Mouse (Mus musculus) MEL (cell line): ENCODE data around the gene Dcakd. TPM values are rescaled to one million over a fixed set of nuclear protein-coding genes. Genes with fewer than 3 reads are reported as not detected.

Experiments
- DNase-seq: peaks from one replicate; pipeline ENCODE4 v3.0.0; 2011; ENCODE audit warnings: low read depth, low spot score
- H3K27ac ChIP-seq: 2 replicates; pipeline ENCODE4 v1.5.1; 2012; ENCODE audit warnings: low read depth, mild to moderate bottlenecking, control low read depth, low read length, moderate library complexity; ENCODE audit not compliant: control insufficient read depth
- H3K27me3 ChIP-seq, 2 experiments: fragments of 150-350 bp in 1 of 2; sonication (generic) in 1 of 2; 2 replicates each; pipeline ENCODE4 v1.6.1; 2012; ENCODE audit warnings: low read length in 2 of 2, mild to moderate bottlenecking in 2 of 2, improper control_type of control experiment in 1 of 2, moderate library complexity in 1 of 2; ENCODE audit not compliant: insufficient read depth in 2 of 2, control insufficient read depth in 1 of 2
- H3K36me3 ChIP-seq, 2 experiments: 2 replicates each; pipeline ENCODE4 v1.6.1; 2012 to 2014; ENCODE audit warnings: low read length in 2 of 2, improper control_type of control experiment in 1 of 2, inconsistent platforms in 1 of 2, mild to moderate bottlenecking in 1 of 2; ENCODE audit not compliant: insufficient read depth in 2 of 2, control insufficient read depth in 1 of 2
- H3K4me1 ChIP-seq, 2 experiments: fragments of 150-350 bp in 1 of 2; sonication (generic) in 1 of 2; 2 replicates each; pipeline ENCODE4 v1.6.1; 2012; ENCODE audit warnings: low read length in 2 of 2, improper control_type of control experiment in 1 of 2, mild to moderate bottlenecking in 1 of 2; ENCODE audit not compliant: insufficient read depth in 2 of 2, control insufficient read depth in 1 of 2
- H3K4me3 ChIP-seq, 2 experiments: fragments of 150-350 bp in 1 of 2; sonication (generic) in 1 of 2; 2 replicates each; pipeline ENCODE4 v1.5.1; 2012; ENCODE audit warnings: low read depth in 2 of 2, low read length in 2 of 2, mild to moderate bottlenecking in 2 of 2, moderate library complexity in 2 of 2, control low read depth in 1 of 2, improper control_type of control experiment in 1 of 2; ENCODE audit not compliant: control insufficient read depth in 1 of 2, insufficient read depth in 1 of 2
- H3K79me2 ChIP-seq: 2 replicates; pipeline ENCODE4 v1.6.1; 2012; ENCODE audit warnings: mild to moderate bottlenecking, low read length, moderate library complexity; ENCODE audit not compliant: control insufficient read depth, poor library complexity, insufficient read depth
- H3K9ac ChIP-seq: 2 replicates; pipeline ENCODE4 v1.6.1; 2012; ENCODE audit warnings: low read depth, mild to moderate bottlenecking, control low read depth, low read length, moderate library complexity; ENCODE audit not compliant: control insufficient read depth, poor library complexity, severe bottlenecking
- H3K9me3 ChIP-seq: fragments of 150-350 bp; sonication (generic); replicated peaks from 2 replicates; pipeline ENCODE4 v1.6.1; 2012; ENCODE audit warnings: mild to moderate bottlenecking, low read length, improper control_type of control experiment, moderate library complexity; ENCODE audit not compliant: insufficient read depth
- BHLHE40 ChIP-seq: IDR thresholded peaks from 2 replicates; pipeline ENCODE4 v1.6.1; 2012; ENCODE audit warnings: low read depth, mild to moderate bottlenecking, inconsistent platforms, low read length, improper control_type of control experiment, borderline replicate concordance
- CHD2 ChIP-seq: IDR thresholded peaks from 2 replicates; pipeline ENCODE4 v1.6.1; 2011; ENCODE audit warnings: low read length, improper control_type of control experiment
- ELF1 ChIP-seq: IDR thresholded peaks from 2 replicates; pipeline ENCODE4 v1.6.1; 2014; ENCODE audit warnings: low read depth, mild to moderate bottlenecking, inconsistent platforms, low read length, improper control_type of control experiment, moderate library complexity
- EP300 ChIP-seq, 2 experiments: IDR thresholded peaks; 2 replicates each; pipeline ENCODE4 v1.6.1; 2011; ENCODE audit warnings: improper control_type of control experiment in 2 of 2, low read length in 2 of 2, low read depth in 1 of 2, mild to moderate bottlenecking in 1 of 2
- MAX ChIP-seq: IDR thresholded peaks from 2 replicates; pipeline ENCODE4 v1.6.1; 2011; ENCODE audit warnings: low read length, improper control_type of control experiment
- MXI1 ChIP-seq: IDR thresholded peaks from 2 replicates; pipeline ENCODE4 v1.6.1; 2011; ENCODE audit warnings: mild to moderate bottlenecking, low read depth, low read length, improper control_type of control experiment
- SIN3A ChIP-seq: IDR thresholded peaks from 2 replicates; pipeline ENCODE4 v1.6.1; 2012; ENCODE audit warnings: low read length, improper control_type of control experiment, inconsistent platforms
- TAL1 ChIP-seq: IDR thresholded peaks from 2 replicates; pipeline ENCODE4 v1.6.1; 2012; ENCODE audit warnings: mild to moderate bottlenecking, inconsistent platforms, low read length, moderate library complexity, mixed read lengths
- UBTF ChIP-seq: IDR thresholded peaks from 2 replicates; pipeline ENCODE4 v1.6.1; 2012; ENCODE audit warnings: low read depth, mild to moderate bottlenecking, inconsistent platforms, low read length, improper control_type of control experiment, moderate library complexity, borderline replicate concordance; ENCODE audit not compliant: insufficient read depth
- polyA plus RNA-seq, 2 experiments: library from polyadenylated mRNA; stranded (reverse) in 1 of 2; unstranded in 1 of 2; fragments of >175 nt in 1 of 2; fragments of >200 nt in 1 of 2; gene quantifications; 2 replicates each; pipeline versions ENCODE4 v1.2.1 to v1.2.4; 2012; ENCODE audit warnings: low replicate concordance in 2 of 2, low read depth in 1 of 2; ENCODE audit not compliant: insufficient read length in 2 of 2, insufficient read depth in 1 of 2, missing spikeins in 1 of 2
- total RNA-seq: library from RNA; depleted of rRNA; stranded (reverse); fragments of 300-350 nt; gene quantifications from 2 replicates; pipeline ENCODE4 v1.2.3, GENCODE M21; 2012

Gene Dcakd
- total and polyA plus RNA-seq, 3 experiments: 15.6 to 112 (median 82.3) TPM

GRCm38 (mm10) chr11:102948043-102948961, 79.8 kb downstream of the Dcakd start:
- no peak for DNase-seq
- Histone ChIP-seq H3K4me3 (no peak overlapping the region), H3K36me3 (no peaks in the 10 kb centered on the region), H3K9me3 (no peaks in the 10 kb centered on the region), H3K27ac (no peak overlapping the region), H3K79me2 (no peaks in the 10 kb centered on the region), H3K4me1 (no peaks in the 10 kb centered on the region), H3K27me3 (peaks cover 13 to 14% of the 10 kb centered on the region in 2 experiments), H3K9ac (no peak overlapping the region)
- TF ChIP-seq CHD2 (no peak), ELF1 (no peak), TAL1 (no peak), MAX (no peak)

DNA sequence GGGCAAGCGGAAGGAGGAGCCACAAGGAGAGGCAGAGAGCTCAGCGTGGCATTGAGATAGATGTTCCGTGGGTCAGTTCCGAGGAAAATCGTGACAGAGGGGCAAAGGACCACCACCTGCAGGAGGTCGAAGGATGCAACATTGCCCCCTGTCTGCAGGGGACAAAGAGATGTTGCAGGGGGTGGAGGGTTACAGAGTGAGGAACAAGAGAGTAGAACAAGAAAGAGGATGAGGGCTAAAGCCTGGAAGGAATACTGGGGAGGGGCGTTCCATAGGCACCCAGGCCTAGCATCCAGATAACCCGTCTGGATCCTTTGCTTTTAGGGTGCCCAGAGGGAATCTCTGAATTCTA, 81.2 kb downstream of the Dcakd start:
- no peaks in the 10 kb centered on the region for H3K79me2 ChIP-seq
- no peaks in the 10 kb centered on the region for H3K9me3 ChIP-seq
- no peak overlapping the region for H3K9ac ChIP-seq
- no peaks in the 10 kb centered on the region for H3K4me1 ChIP-seq
- H3K36me3 ChIP-seq: no peaks in the 10 kb centered on the region
- peaks cover 6 to 11% of the 10 kb centered on the region in 2 experiments for H3K27me3 ChIP-seq
- H3K4me3 ChIP-seq: no peak overlapping the region
- no peak for DNase-seq
- no peak overlapping the region for H3K27ac ChIP-seq
- TF ChIP-seq BHLHE40 (no peak), MXI1 (no peak), UBTF (no peak), EP300 (IDR thresholded peaks at IDR 0.05; ENCODE audit: low read depth in 1 of 2, low read length in 2 of 2) (no peak), CHD2 (no peak)

- Histone ChIP-seq H3K9ac (no peak within 1 kb of the TSS), H3K79me2 (no peaks in the 10 kb centered on the region), H3K36me3 (no peaks in the 10 kb centered on the region), H3K4me1 (no peaks in the 10 kb centered on the region), H3K27ac (no peak within 1 kb of the TSS), H3K9me3 (no peaks in the 10 kb centered on the region), H3K27me3 (peaks cover 4 to 8% of the 10 kb centered on the region in 2 experiments), H3K4me3 (no peak within 1 kb of the TSS)
- TF ChIP-seq SIN3A (no peak), MXI1 (no peak)
- no peak for DNase-seq
Observed at GRCm38 (mm10) chr11:102946265-102946991, 81.7 kb downstream of the Dcakd start, which contains the start of gene C1ql1. C1ql1 (minus strand) TSS chr11:102946688.
